Mouse (Mus musculus) c-Kit-positive CD71-positive TER-119-negative erythroid progenitor cells, embryonic 14.5 days (primary cell): ENCODE measurements around the gene Slc13a2.

Experiments used
- DNase-seq: peaks from one replicate; pipeline ENCODE4 v3.0.0-alpha.2; 2013; ENCODE audit warnings: low read depth

The Slc13a2 gene

DNA sequence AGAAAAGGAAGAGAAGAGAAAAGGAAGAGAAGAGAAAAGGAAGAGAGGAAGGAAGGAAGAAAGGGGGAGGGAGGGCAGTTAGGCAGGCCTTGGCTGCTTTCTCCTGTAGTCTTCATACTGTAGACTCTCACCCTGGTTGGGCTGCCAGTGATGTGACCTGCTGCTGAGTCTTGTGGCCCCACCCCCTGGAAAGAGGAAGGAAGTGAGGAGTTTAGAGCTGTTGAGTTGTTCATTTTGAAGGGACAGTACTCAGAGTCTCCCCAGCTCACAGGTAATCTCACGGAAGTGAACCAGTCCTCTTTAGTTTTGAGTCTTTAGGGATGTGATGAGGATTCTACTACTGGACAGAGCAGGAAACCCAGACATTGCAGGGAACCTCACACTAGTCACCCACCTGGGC is 68.9 kb downstream of the Slc13a2 start:
- no peak for DNase-seq

DNA sequence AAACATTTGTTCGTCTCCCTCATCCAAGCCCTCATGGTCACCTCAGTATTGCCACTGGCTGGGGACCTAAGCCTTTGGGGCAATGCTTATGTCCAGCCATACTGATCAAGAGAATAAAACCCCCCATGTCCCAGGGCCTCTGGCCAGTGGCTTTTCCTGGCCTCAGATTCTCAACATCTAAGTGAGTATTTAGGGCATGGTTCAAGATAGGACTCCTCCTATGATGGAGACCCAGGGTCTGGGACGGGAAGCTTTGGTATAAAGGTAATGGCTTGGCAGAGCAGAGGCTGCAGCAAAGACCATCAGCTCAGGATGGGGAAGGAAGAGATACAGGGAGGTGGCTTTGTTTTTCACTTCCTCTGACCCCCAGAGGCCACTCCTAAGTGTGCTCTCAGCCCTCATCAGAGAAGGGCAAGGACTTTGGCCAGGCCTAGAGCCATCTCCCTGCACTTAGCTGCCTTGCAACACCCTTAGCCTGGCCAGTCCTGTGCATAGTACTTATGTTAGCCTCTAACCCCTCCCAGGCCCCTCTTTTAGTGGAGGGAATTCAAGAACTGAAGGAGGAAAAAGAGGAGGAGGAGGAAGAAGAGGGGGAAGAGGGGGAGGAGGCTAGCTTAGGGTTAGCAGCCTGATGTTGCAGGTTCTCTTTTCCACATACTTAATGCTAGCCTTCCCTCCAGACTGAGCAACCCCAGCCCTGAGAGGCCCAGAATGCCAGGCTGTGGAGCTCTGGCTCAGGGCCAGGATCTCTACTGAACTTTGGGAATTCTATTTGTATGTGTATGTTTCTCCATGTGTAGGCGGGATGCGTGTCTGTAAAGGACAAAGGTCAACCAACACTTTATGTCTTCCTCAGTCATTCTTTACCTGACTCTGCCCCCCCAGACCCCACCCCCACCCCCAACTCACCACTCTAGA is 72.3 kb downstream of the Slc13a2 start:
- DNase-seq, result no peak

DNA sequence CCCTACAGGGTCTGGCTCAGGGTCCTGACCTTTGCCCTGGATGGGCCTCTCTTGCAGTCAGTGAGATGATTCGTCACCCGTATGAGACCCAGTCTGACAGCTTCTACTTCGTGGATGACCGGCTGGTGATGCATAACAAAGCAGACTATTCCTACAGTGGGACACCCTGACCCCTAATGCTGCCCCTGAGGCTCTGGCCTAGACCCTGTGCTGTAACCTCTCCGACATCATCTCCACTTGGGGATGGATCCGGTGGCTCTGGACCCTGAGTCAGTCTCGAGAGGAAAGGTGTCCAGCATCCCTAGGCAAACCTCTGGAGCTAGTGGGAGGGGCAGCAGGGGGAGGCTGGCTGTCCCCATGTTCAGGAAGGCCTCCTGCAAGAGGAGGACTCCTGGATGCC is 73.5 kb downstream of the Slc13a2 start:
- DNase-seq, result no peak

- DNase-seq, result no peak
Measured at GRCm38 (mm10) chr11:78347908-78348307, 74.1 kb downstream of the Slc13a2 start.
